Mouse (Mus musculus) hindbrain, embryonic 14.5 days (tissue): ENCODE measurements around the gene Ubald1. TPM values are rescaled to one million over a fixed set of nuclear protein-coding genes. Genes with fewer than 3 reads are reported as not detected.
A peak's percentile ranks its signal among the peaks of the same experiment; 100 is the strongest.

Experiments used
- ATAC-seq: fragments of 200-750 bp; cut with Nextera tagmentation; 2 replicates; pipeline ENCODE4 v1.8.0; 2017; ENCODE audit warnings: moderate number of reproducible peaks, mild to moderate bottlenecking, moderate TSS enrichment, moderate library complexity; ENCODE audit not compliant: low FRiP score
- DNase-seq: peaks from one replicate; pipeline ENCODE4 v3.0.0-alpha.2; 2015; ENCODE audit warnings: low spot score
- H3K27ac ChIP-seq: fragments of 300-500 bp; sonication (generic); 2 replicates; pipeline ENCODE4 v1.5.1; 2014; ENCODE audit warnings: mild to moderate bottlenecking, moderate library complexity
- H3K27me3 ChIP-seq: fragments of 300-500 bp; sonication (generic); 2 replicates; pipeline ENCODE4 v1.6.1; 2014; ENCODE audit warnings: mild to moderate bottlenecking, low read length, mixed read lengths; ENCODE audit not compliant: control insufficient read depth, insufficient read depth
- H3K36me3 ChIP-seq: fragments of 300-500 bp; sonication (generic); replicated peaks from 2 replicates; pipeline ENCODE4 v1.6.1; 2014; ENCODE audit not compliant: control insufficient read depth, insufficient read depth
- H3K4me1 ChIP-seq: fragments of 300-500 bp; sonication (generic); replicated peaks from 2 replicates; pipeline ENCODE4 v1.6.1; 2014; ENCODE audit warnings: antibody characterized with exemption, low read length, mixed read lengths; ENCODE audit not compliant: control insufficient read depth, insufficient read depth
- H3K4me2 ChIP-seq: fragments of 300-500 bp; sonication (generic); replicated peaks from 2 replicates; pipeline ENCODE4 v1.6.1; 2014; ENCODE audit warnings: mild to moderate bottlenecking, moderate library complexity
- H3K4me3 ChIP-seq: fragments of 300-500 bp; sonication (generic); replicated peaks from 2 replicates; pipeline ENCODE4 v1.5.1; 2014; ENCODE audit warnings: mild to moderate bottlenecking, low read length
- H3K9ac ChIP-seq: fragments of 300-500 bp; sonication (generic); 2 replicates; pipeline ENCODE4 v1.6.1; 2014
- H3K9me3 ChIP-seq: fragments of 300-500 bp; sonication (generic); 2 replicates; pipeline ENCODE4 v1.6.1; 2016; ENCODE audit warnings: low read length; ENCODE audit not compliant: control insufficient read depth
- WGBS: fragments of 180-500 bp; shearing (Covaris S2); extraction: QIAGEN DNeasy Blood & Tissue Kit; methylation state at CpG from one replicate; pipeline ENCODE4 v1.1.7; 2014; 5-methylcytosine and 5-hydroxymethylcytosine counted together
- polyA plus RNA-seq: library from polyadenylated mRNA; unstranded; fragments of >200 nt; fragmentation: Nextera tagmentation; extraction: Ambion mirVana; gene quantifications from 2 replicates; pipeline ENCODE4 v1.2.1, GENCODE M21; 2014

Ubald1 gene
- polyA plus RNA-seq = 54.0 and 54.4 TPM in 2 replicates

DNA sequence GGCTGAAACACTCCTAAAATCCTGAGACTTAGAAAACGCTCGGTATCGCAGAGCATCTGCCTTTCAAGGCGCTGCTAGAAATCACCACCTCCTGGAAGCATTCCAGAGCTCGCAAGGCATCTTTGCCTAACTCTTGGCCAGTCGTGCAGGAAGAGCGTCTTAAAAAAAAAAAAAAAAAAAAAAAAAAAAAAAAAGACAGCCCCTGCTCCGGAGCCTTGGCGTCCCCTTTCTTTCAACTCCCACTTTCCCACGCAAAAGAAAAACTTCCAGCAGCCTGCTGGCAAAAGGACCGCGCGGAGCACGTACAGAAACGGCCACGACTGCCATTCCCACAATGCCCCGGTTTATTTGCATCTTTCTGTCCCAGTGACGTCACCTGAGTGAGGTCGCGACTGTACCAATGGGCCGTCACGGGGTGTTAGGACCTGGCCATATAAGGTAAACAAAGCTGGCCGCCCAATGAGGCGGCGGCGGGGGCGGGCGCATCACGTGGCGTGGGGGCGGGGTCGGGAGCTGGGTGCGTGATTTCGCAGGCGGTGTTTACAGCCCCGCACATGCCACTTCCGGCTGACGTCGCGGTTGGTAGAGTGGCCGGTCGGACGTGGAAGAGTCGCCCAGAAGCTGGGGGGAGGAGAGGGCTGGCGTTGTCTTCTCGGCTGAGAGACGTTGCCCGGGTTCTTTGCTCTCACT lies at the start of gene Ubald1:
Gene Ubald1 (minus strand): TSS at position 180 of the 690 bp plus-strand sequence.
- Histone ChIP-seq H3K9ac (peak within 1 kb of the TSS; percentile 87), H3K27ac (peak within 1 kb of the TSS; percentile 98), H3K36me3 (peaks cover 14% of the 10 kb centered on the region), H3K4me1 (peaks cover 26% of the 10 kb centered on the region), H3K4me2 (peak within 1 kb of the TSS; percentile 85), H3K9me3 (no peaks in the 10 kb centered on the region), H3K27me3 (no peaks in the 10 kb centered on the region), H3K4me3 (peak within 1 kb of the TSS; percentile 87)
- under 1% methylated on average over 48 of the region's 48 CpGs for WGBS
- DNase-seq (peak; percentile 98), ATAC-seq (peak; percentile 90)

DNA sequence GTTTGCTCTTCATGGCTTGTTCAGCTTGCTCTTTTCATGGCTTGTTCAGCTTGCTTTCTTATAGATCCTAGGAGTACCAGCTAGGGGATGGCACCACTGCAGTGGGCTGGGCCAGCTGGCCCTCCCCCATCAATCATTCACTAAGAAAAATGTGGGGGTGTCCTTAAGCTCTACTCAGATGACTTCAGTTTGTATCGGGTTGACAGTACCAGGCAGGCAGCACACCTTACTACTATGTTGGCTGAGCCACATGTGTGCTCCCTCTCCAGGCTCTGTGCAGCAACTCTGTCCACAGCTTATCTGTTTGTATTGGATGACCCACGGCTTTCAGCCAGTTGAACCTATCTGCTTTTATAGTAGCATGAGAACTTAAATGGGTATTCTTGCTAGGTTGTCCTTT lies 48.4 kb upstream of the Ubald1 start:
- Histone ChIP-seq H3K4me2 (no peak overlapping the region), H3K4me3 (no peak overlapping the region), H3K9ac (no peak overlapping the region), H3K27me3 (no peaks in the 10 kb centered on the region), H3K4me1 (no peaks in the 10 kb centered on the region), H3K27ac (no peak overlapping the region), H3K36me3 (peaks cover 100% of the 10 kb centered on the region), H3K9me3 (no peaks in the 10 kb centered on the region)
- no peak for ATAC-seq
- WGBS = 91% methylated on average over 2 of the region's 2 CpGs
- DNase-seq = no peak

DNA sequence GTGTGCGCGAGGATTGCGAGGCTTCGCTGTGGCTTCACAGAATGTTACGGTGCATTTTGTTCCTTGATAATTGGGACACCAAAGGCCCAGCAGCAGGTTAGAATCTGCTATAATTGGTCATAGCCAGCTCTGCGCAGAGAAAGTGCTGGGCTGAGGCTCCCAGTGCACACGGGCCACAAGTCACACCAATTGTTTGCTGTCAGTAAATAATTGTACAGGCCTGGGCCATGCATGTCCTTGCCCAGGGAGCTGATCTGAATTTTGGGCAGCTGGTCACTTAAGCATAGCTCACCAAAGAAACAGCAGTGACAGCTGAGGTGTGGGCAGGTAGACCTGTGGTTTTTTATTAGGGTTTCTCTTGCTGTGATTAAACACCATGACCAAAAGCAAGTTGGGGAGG lies 47.9 kb upstream of the Ubald1 start:
- DNase-seq (no peak), ATAC-seq (no peak)
- no peaks in the 10 kb centered on the region for H3K9me3 ChIP-seq
- no peak overlapping the region for H3K4me2 ChIP-seq
- no peaks in the 10 kb centered on the region for H3K27me3 ChIP-seq
- peaks cover 100% of the 10 kb centered on the region for H3K36me3 ChIP-seq
- WGBS = 95% methylated on average over 7 of the region's 7 CpGs
- no peaks in the 10 kb centered on the region for H3K4me1 ChIP-seq
- H3K4me3 ChIP-seq = no peak overlapping the region
- H3K27ac ChIP-seq = no peak overlapping the region
- H3K9ac ChIP-seq = no peak overlapping the region

DNA sequence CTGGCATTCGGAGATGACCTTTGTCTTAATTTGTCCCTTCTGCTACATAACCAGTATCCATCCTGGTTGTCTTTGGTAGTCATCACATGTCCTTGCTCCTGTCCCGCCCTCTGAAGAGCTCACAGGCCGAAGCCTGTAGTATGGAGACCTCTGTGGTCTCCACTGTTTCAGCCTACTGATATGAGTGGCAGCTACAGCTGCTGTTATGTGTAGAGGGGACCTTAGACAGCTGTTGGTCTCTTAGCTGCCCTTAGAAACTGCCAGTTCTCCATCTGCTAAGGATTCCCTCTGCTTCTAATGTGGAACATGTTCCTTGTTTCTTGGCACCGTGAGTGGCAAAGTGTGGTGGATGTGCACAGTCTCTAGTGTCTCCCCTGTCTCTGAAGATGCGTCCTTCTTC lies 43.9 kb upstream of the Ubald1 start:
- H3K4me1 ChIP-seq = no peaks in the 10 kb centered on the region
- no peak overlapping the region for H3K27ac ChIP-seq
- H3K4me2 ChIP-seq = no peak overlapping the region
- H3K4me3 ChIP-seq = no peak overlapping the region
- 97% methylated on average over 5 of the region's 5 CpGs for WGBS
- H3K36me3 ChIP-seq = peaks cover 95% of the 10 kb centered on the region
- ATAC-seq = no peak
- H3K9me3 ChIP-seq = no peaks in the 10 kb centered on the region
- DNase-seq = no peak
- H3K9ac ChIP-seq = no peak overlapping the region
- H3K27me3 ChIP-seq = no peaks in the 10 kb centered on the region

DNA sequence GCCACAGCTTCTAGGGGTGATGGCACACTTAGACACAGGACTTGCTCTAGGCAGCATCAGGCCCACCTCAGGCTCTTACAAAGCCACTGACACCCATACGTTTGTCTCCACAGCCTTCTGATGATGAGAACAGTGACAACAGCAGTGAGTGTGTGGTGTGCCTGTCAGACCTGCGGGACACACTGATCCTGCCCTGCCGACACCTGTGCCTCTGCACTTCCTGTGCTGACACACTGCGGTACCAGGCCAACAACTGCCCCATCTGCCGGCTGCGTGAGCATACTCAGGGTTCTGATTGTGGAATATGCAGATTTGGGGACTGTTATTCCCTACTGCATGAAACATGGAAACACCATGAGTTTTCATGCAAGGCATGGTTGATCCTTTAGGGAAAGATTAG lies 42.4 kb upstream of the Ubald1 start:
- WGBS = 93% methylated on average over 6 of the region's 6 CpGs
- ATAC-seq (no peak), DNase-seq (no peak)
- Histone ChIP-seq H3K9me3 (no peaks in the 10 kb centered on the region), H3K4me2 (no peak overlapping the region), H3K27ac (no peak overlapping the region), H3K4me3 (no peak overlapping the region), H3K4me1 (no peaks in the 10 kb centered on the region), H3K36me3 (peaks cover 89% of the 10 kb centered on the region), H3K27me3 (no peaks in the 10 kb centered on the region), H3K9ac (no peak overlapping the region)

DNA sequence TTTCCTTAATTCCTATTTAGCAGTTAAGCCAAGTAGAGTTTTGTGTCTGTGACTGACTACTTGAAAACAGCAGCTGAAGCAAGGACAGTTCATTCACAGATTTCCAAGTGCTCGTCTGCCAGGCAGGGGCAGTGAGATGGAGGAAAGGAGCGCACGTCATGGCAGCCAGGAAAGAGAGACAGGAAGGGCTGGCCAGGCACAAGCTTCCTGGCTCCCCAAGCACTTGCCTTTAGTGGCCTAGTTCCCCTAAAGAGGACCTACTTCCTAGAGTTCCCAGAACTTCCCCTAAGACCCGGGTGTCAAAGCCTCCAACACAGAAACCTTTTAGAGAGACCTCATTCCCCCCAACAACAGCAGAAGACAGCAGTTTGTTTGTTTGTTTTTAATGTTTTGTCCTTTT lies 40.4 kb upstream of the Ubald1 start:
- Histone ChIP-seq H3K4me3 (no peak overlapping the region), H3K9me3 (no peaks in the 10 kb centered on the region), H3K36me3 (peaks cover 89% of the 10 kb centered on the region), H3K4me2 (no peak overlapping the region), H3K9ac (no peak overlapping the region), H3K27me3 (no peaks in the 10 kb centered on the region), H3K4me1 (no peaks in the 10 kb centered on the region), H3K27ac (no peak overlapping the region)
- 83% methylated on average over 4 of the region's 4 CpGs for WGBS
- DNase-seq = no peak
- no peak for ATAC-seq

DNA sequence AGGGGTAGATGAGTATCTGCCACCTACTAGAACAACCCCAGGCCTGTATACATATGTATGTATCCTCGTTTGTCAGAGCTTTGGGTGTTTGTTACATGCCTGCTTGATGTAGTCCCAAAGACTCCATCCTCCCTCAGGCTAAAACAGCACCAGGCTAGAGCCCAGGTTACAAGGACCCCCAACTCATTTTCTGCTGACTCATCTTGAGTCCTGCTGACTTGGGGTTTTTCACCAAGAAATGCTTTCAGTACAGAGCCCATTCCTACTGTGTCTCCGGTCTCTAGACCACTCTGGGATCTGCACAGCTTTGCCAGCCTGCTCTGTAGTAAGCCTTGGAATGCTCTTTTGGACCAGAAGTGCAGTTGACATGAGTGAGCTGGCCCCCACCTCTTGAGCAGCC lies 36.5 kb upstream of the Ubald1 start:
- Histone ChIP-seq H3K36me3 (peaks cover 86% of the 10 kb centered on the region), H3K4me3 (no peak overlapping the region), H3K27me3 (no peaks in the 10 kb centered on the region), H3K4me1 (no peaks in the 10 kb centered on the region), H3K9me3 (no peaks in the 10 kb centered on the region), H3K9ac (no peak overlapping the region), H3K4me2 (no peak overlapping the region), H3K27ac (no peak overlapping the region)
- WGBS = 94% methylated on average over 2 of the region's 2 CpGs
- DNase-seq (no peak), ATAC-seq (no peak)

DNA sequence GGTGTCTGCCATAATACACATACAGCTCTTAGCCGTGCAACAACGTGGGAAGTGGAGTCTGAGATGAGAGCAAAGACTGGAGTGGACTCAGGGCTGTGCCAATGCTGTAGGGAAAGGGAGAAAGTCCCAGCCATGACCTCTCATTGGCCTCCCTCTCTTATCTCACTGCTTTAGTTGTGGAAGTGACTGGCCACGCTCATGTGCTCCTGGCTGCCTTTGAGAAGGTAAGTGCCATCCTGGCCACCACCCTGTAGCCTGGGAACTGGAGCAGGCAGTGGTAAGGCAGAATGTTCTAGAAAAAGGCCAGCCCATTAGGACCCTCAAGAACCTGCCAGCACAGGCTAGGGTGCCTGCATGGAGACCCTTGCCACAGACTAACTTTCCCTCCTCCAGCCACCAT lies 35.8 kb upstream of the Ubald1 start:
- DNase-seq (no peak), ATAC-seq (no peak)
- no peak overlapping the region for H3K9ac ChIP-seq
- H3K27me3 ChIP-seq = no peaks in the 10 kb centered on the region
- H3K36me3 ChIP-seq = peaks cover 86% of the 10 kb centered on the region
- H3K4me3 ChIP-seq = no peak overlapping the region
- no peaks in the 10 kb centered on the region for H3K4me1 ChIP-seq
- H3K4me2 ChIP-seq = no peak overlapping the region
- H3K27ac ChIP-seq = no peak overlapping the region
- no peaks in the 10 kb centered on the region for H3K9me3 ChIP-seq
- WGBS = 98% methylated on average over 3 of the region's 3 CpGs

DNA sequence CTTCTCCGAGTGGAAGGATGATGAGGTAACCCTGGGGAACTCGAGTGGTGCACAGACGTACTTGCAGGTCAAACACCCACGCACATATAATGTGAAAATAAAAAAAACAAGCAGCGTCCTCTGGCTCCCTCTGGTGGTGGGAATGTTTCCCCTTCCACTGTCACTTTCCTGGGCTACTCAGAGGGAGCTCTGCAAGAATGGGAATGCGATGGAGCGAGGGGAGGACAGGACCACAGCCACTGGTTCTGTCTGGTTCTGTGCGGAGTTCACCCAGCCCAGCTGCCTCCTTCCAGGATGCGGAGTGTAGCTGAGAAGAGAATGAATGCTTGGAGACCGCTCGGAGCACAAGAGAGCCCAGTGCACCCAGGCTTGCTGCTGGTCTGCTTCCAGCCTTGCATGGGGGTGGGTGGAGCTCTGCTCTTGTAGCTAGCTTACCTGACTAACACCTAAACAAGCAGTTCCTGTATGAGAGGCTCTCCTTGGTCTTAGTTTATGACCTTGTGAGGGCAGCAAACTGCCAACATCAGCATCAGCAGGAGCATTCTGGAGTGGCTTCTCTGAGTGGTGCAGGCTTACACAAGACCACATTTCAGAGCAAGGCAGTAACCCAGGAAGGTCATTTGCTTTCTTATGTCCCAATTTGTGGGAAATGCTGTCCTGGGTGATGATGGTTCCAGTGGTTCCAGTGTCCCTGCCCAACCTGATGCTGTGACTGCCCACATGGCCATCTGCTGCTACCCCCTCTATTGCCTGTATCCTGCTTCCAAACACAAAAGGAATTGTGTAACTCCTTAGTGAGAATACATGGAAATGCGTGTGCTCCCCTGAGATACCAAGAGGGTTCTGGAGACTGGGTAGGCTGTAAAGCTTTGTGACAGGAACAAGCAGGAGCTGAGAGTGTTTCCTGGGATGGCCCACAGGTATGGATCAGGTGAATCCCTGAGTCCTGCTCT lies 33.9 kb upstream of the Ubald1 start:
- Histone ChIP-seq H3K36me3 (peaks cover 86% of the 10 kb centered on the region), H3K4me3 (no peak overlapping the region), H3K27ac (no peak overlapping the region), H3K9me3 (no peaks in the 10 kb centered on the region), H3K27me3 (no peaks in the 10 kb centered on the region), H3K4me1 (no peaks in the 10 kb centered on the region), H3K9ac (no peak overlapping the region), H3K4me2 (no peak overlapping the region)
- ATAC-seq = 0 out of 2 replicates have a peak, but pooled peaks have one; percentile 29
- 36% methylated on average over 12 of the region's 12 CpGs for WGBS
- DNase-seq = peak; percentile 79
